Mouse (Mus musculus) left cerebral cortex, postnatal 36 days (tissue): ENCODE results near the gene Ralgapa2. TPM values are rescaled to one million over a fixed set of nuclear protein-coding genes. Genes with fewer than 3 reads are reported as not detected.

Experiments
- DNase-seq, 2 experiments: peaks; one replicate each; pipeline ENCODE4 v3.0.0; 2021 to 2022; ENCODE audit warnings: low spot score in 2 of 2, mixed read lengths in 1 of 2
- intact Hi-C: fragments of 180-260 bp; cut with DNase I; formaldehyde crosslinking; loops from one replicate; pipeline ENCODE4 v1.15.1; 2025
- total RNA-seq, 2 experiments: library from RNA; stranded (reverse); gene quantifications; 2 replicates each; pipeline ENCODE4 v1.2.3; 2021

Gene Ralgapa2
- total RNA-seq, 2 experiments from 2014 or later = 18.8 to 29.0 TPM

GRCm38 (mm10) chr2:146279430-146280220 is 232.5 kb downstream of the Ralgapa2 start:
- no peak for DNase-seq
- intact Hi-C loops = no loop called here

- DNase-seq = no peak
- intact Hi-C loops = no loop called here
Measured at GRCm38 (mm10) chr2:146278381-146278780, 233.8 kb downstream of the Ralgapa2 start.

GRCm38 (mm10) chr2:146266539-146266938 is 245.6 kb downstream of the Ralgapa2 start:
- intact Hi-C loops = no loop called here
- no peak for DNase-seq

DNA sequence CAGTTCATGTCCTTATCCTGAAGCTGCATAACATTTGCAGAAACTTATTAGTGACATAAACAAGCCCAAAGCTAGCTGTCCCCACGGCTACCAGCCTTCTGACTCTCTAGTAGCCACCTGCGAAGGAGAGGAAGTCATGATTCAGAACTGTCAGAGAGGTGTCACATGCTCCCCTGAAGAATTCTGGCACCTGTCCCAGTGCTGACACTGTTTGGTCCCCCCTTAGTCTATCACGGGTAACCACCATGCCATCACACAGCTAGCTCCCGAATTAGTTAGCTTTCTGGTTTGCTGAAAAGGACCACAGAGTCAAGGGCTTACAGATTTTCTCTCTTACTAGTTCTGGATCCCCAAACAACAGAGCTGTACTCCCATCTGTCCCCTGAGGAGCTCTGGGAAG is 247.1 kb downstream of the Ralgapa2 start:
- intact Hi-C loops = no loop called here
- DNase-seq = no peak

DNA sequence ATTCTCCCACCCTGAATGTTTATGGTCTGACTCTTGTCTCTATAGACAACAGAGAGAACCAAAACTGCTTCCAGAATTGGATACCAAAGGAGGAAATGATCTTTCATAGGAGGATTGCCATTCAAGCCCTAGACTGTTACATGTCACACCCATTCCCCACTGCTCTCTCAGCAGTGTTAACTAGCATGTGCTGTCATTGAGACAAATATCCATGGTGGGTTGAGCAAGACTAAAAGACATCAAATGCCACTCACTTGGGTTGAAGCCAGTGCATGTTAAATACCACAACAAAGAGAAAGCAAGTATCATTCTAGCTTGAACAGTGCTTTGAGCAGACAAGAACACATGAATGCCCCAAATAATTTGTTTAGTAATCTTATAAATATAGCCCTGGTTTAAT is 249.2 kb downstream of the Ralgapa2 start:
- intact Hi-C loops = no loop called here
- no peak for DNase-seq

DNA sequence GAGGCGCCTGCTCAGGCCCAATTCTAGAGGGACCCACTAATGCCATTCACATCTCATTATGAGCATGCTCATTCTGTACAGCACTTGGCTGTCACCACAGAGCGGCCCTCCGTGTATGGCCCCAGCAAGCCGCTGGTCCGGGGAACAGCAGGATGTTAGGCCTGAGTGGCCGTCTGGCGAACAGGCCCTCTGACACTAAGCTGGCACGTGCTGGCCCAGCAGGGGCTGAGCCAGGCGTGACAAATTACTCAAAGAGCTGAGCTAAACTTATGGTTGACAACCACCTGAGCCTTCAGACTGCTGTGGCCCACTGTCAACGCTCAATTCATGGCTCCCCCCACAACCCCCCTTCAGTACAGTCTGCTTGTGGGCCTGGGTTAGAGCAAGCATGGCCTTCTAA is 249.9 kb downstream of the Ralgapa2 start:
- no peak for DNase-seq

GRCm38 (mm10) chr2:146261146-146261545 is 251.0 kb downstream of the Ralgapa2 start:
- intact Hi-C loops = no loop called here
- DNase-seq = no peak

More for the DNA sequence above, 249.9 kb downstream of the Ralgapa2 start:
- intact Hi-C loops = no loop called here

GRCm38 (mm10) chr2:146259787-146260560 is 252.2 kb downstream of the Ralgapa2 start:
- DNase-seq = no peak
- intact Hi-C loops = no loop called here

- DNase-seq = peak; percentile 51 to 52
- intact Hi-C loops = no loop called here
Measured at GRCm38 (mm10) chr2:146258736-146259469, 253.2 kb downstream of the Ralgapa2 start.

DNA sequence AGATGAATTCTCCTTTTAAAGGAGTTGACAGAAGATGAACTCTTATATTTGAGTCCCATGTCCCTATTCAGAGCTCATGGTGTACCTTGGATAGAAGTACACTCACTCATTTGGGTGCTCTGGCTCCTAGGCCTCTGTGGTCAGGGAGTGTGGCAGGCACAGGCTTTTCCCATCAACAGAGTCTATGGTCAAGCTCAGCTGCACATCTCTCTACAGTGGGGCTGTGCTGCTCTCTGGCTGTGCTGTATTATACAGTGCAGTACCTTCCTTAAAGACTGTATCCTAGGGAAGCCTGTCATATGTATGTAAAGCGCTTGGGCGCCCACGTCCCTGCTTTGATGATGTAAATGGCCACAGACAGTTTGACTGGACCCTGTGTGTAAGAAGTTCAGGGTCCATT is 254.5 kb downstream of the Ralgapa2 start:
- intact Hi-C loops = no loop called here

GRCm38 (mm10) chr2:146257037-146257436 is 255.1 kb downstream of the Ralgapa2 start:
- intact Hi-C loops = no loop called here
- DNase-seq = no peak

More for the DNA sequence above, 254.5 kb downstream of the Ralgapa2 start:
- no peak for DNase-seq

DNA sequence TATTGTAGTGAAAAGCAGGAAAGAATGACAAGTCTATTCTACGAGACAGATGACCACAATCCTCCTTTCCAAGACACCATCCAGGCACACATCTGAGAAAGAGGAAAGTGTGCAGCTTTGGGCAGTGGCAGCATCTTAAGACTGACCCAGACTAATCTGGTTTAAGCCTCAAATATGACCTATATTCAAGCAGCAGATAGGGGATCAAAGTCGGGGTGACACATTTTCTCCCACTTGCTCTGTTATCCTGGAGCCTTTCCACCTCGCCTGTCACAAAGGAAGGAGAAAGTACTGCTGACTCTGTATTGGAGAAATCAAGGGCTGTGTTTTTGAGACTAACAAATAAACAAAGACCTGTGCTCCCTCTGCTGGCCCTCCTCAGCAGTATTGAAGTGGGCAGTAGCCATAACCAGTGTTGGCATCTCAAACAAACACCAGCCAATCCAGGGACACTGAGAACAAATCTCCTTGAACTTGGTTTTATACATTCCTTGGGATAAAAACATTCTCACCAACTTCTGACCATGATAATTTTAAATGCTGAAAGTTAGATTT is 255.7 kb downstream of the Ralgapa2 start:
- DNase-seq = no peak
- intact Hi-C loops = no loop called here

DNA sequence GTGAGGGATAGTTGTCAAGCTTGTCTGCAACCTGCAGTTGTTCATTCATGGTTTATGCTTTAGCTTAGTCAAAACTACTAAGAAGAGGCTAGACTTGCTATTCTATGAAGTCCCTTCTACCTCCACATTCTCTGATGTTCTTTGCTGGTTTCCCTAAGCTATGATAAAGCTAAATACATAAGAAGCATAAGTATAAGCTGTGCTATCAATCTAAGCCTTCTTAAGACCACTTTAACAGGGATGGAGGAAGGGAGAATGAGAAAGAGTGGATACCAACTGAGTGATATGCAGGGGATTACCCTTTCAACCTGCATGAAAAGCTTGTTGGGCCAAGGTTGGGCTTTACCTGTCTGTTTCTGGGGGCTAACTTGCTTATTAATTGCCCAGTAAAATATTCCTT is 256.5 kb downstream of the Ralgapa2 start:
- intact Hi-C loops = no loop called here
- DNase-seq = no peak

DNA sequence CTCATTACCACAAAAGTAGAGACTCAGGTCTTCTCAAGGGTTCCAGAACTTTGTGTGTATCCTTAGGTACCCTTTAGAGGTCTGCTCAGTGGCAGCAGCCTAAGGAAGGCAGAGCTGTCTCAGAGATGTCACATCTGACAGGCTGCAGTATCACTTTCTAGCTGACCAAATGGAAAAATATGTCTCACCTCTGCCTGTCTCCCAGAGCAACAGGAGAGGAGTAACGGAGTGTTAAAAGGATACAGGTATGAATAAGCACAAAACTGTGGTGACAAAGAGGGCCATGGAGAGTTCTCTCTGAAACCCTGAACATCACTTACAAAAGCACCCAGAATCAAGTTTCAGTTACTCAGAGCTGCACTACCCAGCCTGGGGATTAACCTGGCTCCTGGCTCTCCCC is 257.8 kb downstream of the Ralgapa2 start:
- intact Hi-C loops = no loop called here
- DNase-seq = no peak

GRCm38 (mm10) chr2:146250236-146250904 is 261.8 kb downstream of the Ralgapa2 start:
- intact Hi-C loops = no loop called here
- no peak for DNase-seq

- intact Hi-C loops = no loop called here
- no peak for DNase-seq
Measured at GRCm38 (mm10) chr2:146249033-146249432, 263.1 kb downstream of the Ralgapa2 start.

- no peak for DNase-seq
- intact Hi-C loops = no loop called here
Measured at GRCm38 (mm10) chr2:146247576-146247975, 264.6 kb downstream of the Ralgapa2 start.

DNA sequence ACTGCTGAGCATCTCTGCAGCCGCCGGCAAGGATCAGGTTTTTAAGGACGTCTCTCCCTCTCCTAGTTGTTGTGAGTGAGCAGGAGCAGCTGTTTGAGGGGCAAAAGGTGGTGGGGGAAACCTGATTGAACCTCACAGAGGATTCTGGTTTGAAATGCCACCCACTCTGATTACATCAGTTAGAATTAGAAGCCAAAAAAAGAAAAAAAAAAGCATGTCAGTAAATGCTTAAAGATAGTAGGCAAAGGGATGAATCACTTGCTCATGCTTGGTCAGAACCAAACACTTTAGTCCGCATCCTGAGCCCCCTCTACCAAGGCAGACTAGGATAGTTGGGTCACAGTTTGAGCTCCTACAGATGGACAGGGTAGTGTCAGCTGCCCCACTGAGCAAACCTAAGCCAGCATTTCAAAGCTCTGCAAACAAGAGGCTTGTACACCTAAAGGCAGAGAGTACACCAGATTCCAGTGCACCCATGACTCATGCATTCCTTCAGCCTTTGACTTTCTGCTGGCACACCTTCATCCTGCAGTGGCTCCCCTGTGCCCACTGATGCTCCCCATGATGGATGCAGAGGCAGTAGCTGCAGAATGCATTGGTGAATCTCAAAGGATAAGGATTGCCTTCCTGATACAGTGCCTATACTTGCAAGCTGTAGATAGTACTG is 265.6 kb downstream of the Ralgapa2 start:
- intact Hi-C loops = no loop called here
- DNase-seq = peak in 1 of 2 experiments; percentile 32

- intact Hi-C loops = no loop called here
- DNase-seq = no peak
Measured at GRCm38 (mm10) chr2:146245401-146245800, 266.7 kb downstream of the Ralgapa2 start.
